Mouse (Mus musculus) 3134 (cell line): ENCODE data around the gene Atp10b.
"Not testable (repeated sequence)": the region's sequence is repeated elsewhere in the genome, so short reads cannot be mapped to it uniquely, and the experiment has no call there.

Experiments used
- DNase-seq: peaks from one replicate; pipeline ENCODE4 v3.0.0-alpha.2; 2011; ENCODE audit warnings: low spot score; ENCODE audit not compliant: insufficient read length; ENCODE audit errors: extremely low read depth

Atp10b gene

GRCm38 (mm10) chr11:43149577-43149976 is at the start of gene Atp10b:
Gene Atp10b (plus strand): TSS chr11:43149877.
- no peak for DNase-seq

GRCm38 (mm10) chr11:43101357-43101756 is 48.3 kb upstream of the Atp10b start:
- no peak for DNase-seq

- DNase-seq = no peak
Observed at GRCm38 (mm10) chr11:43125908-43126477, 23.7 kb upstream of the Atp10b start.

- DNase-seq = not testable (repeated sequence)
Observed at GRCm38 (mm10) chr11:43126573-43126972, 23.1 kb upstream of the Atp10b start.

- DNase-seq = no peak
Observed at GRCm38 (mm10) chr11:43141296-43141695, 8.4 kb upstream of the Atp10b start.

GRCm38 (mm10) chr11:43142811-43143210 is 6.9 kb upstream of the Atp10b start:
- no peak for DNase-seq

- DNase-seq = no peak
Observed at GRCm38 (mm10) chr11:43144178-43144577, 5.5 kb upstream of the Atp10b start.

- DNase-seq = not testable (repeated sequence)
Observed at GRCm38 (mm10) chr11:43144882-43145281, 4.8 kb upstream of the Atp10b start.

- DNase-seq = no peak
Observed at GRCm38 (mm10) chr11:43147380-43147779, 2.3 kb upstream of the Atp10b start.

GRCm38 (mm10) chr11:43148341-43148740 is 1.3 kb upstream of the Atp10b start:
- DNase-seq = no peak

- no peak for DNase-seq
Observed at GRCm38 (mm10) chr11:43155004-43155403, 5.3 kb downstream of the Atp10b start.

GRCm38 (mm10) chr11:43155417-43155816 is 5.7 kb downstream of the Atp10b start:
- DNase-seq = no peak

GRCm38 (mm10) chr11:43158814-43159213 is 9.1 kb downstream of the Atp10b start:
- no peak for DNase-seq

- DNase-seq = no peak
Observed at GRCm38 (mm10) chr11:43160188-43160942, 10.7 kb downstream of the Atp10b start.

- no peak for DNase-seq
Observed at GRCm38 (mm10) chr11:43170601-43171000, 20.9 kb downstream of the Atp10b start.

GRCm38 (mm10) chr11:43174359-43175116 is 24.9 kb downstream of the Atp10b start:
- DNase-seq = no peak

GRCm38 (mm10) chr11:43182401-43182800 is 32.7 kb downstream of the Atp10b start:
- no peak for DNase-seq

GRCm38 (mm10) chr11:43182816-43183215 is 33.1 kb downstream of the Atp10b start:
- no peak for DNase-seq

GRCm38 (mm10) chr11:43183457-43183856 is 33.8 kb downstream of the Atp10b start:
- DNase-seq = no peak

GRCm38 (mm10) chr11:43186291-43186690 is 36.6 kb downstream of the Atp10b start:
- no peak for DNase-seq

- DNase-seq = no peak
Observed at GRCm38 (mm10) chr11:43189817-43190593, 40.3 kb downstream of the Atp10b start.
